Mouse (Mus musculus) heart, embryonic 11.5 days (tissue): ENCODE measurements around the gene Gm26566. TPM values are rescaled to one million over a fixed set of nuclear protein-coding genes. Genes with fewer than 3 reads are reported as not detected.
"Not testable (repeated sequence)": the region's sequence is repeated elsewhere in the genome, so short reads cannot be mapped to it uniquely, and the experiment has no call there.

ENCODE experiments used
- ATAC-seq: fragments of 200-750 bp; cut with Nextera tagmentation; replicated peaks from 2 replicates; pipeline ENCODE4 v1.8.0; 2017; ENCODE audit warnings: moderate library complexity; ENCODE audit not compliant: insufficient number of reproducible peaks, low FRiP score, low TSS enrichment
- H3K27ac ChIP-seq: fragments of 300-500 bp; sonication (generic); 2 replicates; pipeline ENCODE4 v1.5.1; 2014; ENCODE audit warnings: mild to moderate bottlenecking, low read depth, low read length
- H3K27me3 ChIP-seq: fragments of 300-500 bp; sonication (generic); 2 replicates; pipeline ENCODE4 v1.6.1; 2014; ENCODE audit warnings: mild to moderate bottlenecking, low read length, mixed read lengths; ENCODE audit not compliant: control insufficient read depth, insufficient read depth
- H3K36me3 ChIP-seq: fragments of 300-500 bp; sonication (generic); 2 replicates; pipeline ENCODE4 v1.6.1; 2014; ENCODE audit warnings: mild to moderate bottlenecking, low read length, moderate library complexity, mixed read lengths; ENCODE audit not compliant: control insufficient read depth, insufficient read depth
- H3K4me1 ChIP-seq: fragments of 300-500 bp; sonication (generic); 2 replicates; pipeline ENCODE4 v1.6.1; 2014; ENCODE audit warnings: low read length; ENCODE audit not compliant: control insufficient read depth, insufficient read depth
- H3K4me2 ChIP-seq: fragments of 300-500 bp; sonication (generic); 2 replicates; pipeline ENCODE4 v1.6.1; 2014; ENCODE audit warnings: mild to moderate bottlenecking, moderate library complexity
- H3K4me3 ChIP-seq: fragments of 300-500 bp; sonication (generic); 2 replicates; pipeline ENCODE4 v1.5.1; 2014; ENCODE audit warnings: low read depth, low read length
- H3K9ac ChIP-seq: fragments of 300-500 bp; sonication (generic); 2 replicates; pipeline ENCODE4 v1.6.1; 2014; ENCODE audit warnings: mild to moderate bottlenecking, low read depth, low read length, moderate library complexity
- H3K9me3 ChIP-seq: fragments of 300-500 bp; sonication (generic); replicated peaks from 2 replicates; pipeline ENCODE4 v1.6.1; 2016; ENCODE audit warnings: low read length; ENCODE audit not compliant: control insufficient read depth
- WGBS: fragments of 180-500 bp; shearing (Covaris S2); extraction: QIAGEN DNeasy Blood & Tissue Kit; methylation state at CpG from one replicate; pipeline ENCODE4 v1.1.7; 2014; ENCODE audit not compliant: insufficient replicate concordance; 5-methylcytosine and 5-hydroxymethylcytosine counted together
- polyA plus RNA-seq: library from polyadenylated mRNA; unstranded; fragments of >200 nt; fragmentation: Nextera tagmentation; extraction: Ambion mirVana; gene quantifications from 2 replicates; pipeline ENCODE4 v1.2.1, GENCODE M21; 2014

The Gm26566 gene
- polyA plus RNA-seq, 1 experiment from 2014 or later, result 0.63 TPM

DNA sequence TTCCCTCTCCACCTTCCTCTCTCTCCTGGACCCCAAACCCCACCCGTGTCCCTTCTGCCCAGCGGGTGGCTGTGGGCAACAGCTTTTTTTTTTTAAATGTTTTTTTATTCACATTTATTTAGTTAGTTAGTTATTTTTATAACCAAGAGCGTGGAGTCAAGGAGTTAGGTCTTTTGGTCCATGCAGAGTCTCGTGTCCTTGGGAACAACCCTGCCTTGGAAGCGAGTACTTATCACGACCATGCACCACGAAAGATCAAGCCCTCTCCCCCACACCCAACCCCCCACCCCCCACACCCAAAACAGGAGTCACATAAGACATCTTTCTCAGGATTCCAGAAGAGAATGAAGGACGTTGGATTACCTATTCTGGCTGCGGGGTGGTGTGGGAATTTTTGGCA, 40.7 kb downstream of the Gm26566 start:
- H3K4me2 ChIP-seq, H3K4me1 ChIP-seq, H3K27ac ChIP-seq, H3K9me3 ChIP-seq, ATAC-seq, H3K36me3 ChIP-seq, H3K9ac ChIP-seq, H3K4me3 ChIP-seq, H3K27me3 ChIP-seq: not testable (repeated sequence)
- WGBS, result 44% methylated on average over 8 of the region's 9 CpGs

- not testable (repeated sequence) for H3K27ac ChIP-seq, H3K9ac ChIP-seq, H3K27me3 ChIP-seq, ATAC-seq, H3K9me3 ChIP-seq, H3K4me1 ChIP-seq, H3K36me3 ChIP-seq
- Histone ChIP-seq H3K4me3 (peak overlapping the region; percentile 25; the same call in 1 of the 2 replicates), H3K4me2 (peak overlapping the region; percentile 44)
- 4% methylated on average over 24 of the region's 42 CpGs for WGBS
Measured at GRCm38 (mm10) chr4:88763384-88764018, 41.9 kb downstream of the Gm26566 start.

Other genes starting within 250 kb of the Gm26566 start
- not detected in 2 replicates for gene Ifnb1, start 199.0 kb upstream of the Gm26566 start, polyA plus RNA-seq
- not detected in 2 replicates for gene Ifna15, start 163.6 kb upstream of the Gm26566 start, polyA plus RNA-seq
- not detected in 2 replicates for gene Ifna14, start 150.0 kb upstream of the Gm26566 start, polyA plus RNA-seq
- gene Ifna9, start 129.4 kb upstream of the Gm26566 start, polyA plus RNA-seq, result not detected in 2 replicates
- gene Ifna12, start 118.4 kb upstream of the Gm26566 start, polyA plus RNA-seq, result not detected in 2 replicates
- gene C87499, start 87.4 kb upstream of the Gm26566 start, polyA plus RNA-seq, result not detected in 2 replicates
- not detected in 2 replicates for gene Ifna13, start 77.3 kb upstream of the Gm26566 start, polyA plus RNA-seq
- gene Ifna16, start 44.9 kb upstream of the Gm26566 start, polyA plus RNA-seq, result not detected in 2 replicates
- not detected in 2 replicates for gene Ifna2, start 37.9 kb upstream of the Gm26566 start, polyA plus RNA-seq
- gene Ifnab, start 30.4 kb upstream of the Gm26566 start, polyA plus RNA-seq, result not detected in 2 replicates
- 99.9 and 113 TPM in 2 replicates for gene Klhl9, start 660 bp downstream of the Gm26566 start, polyA plus RNA-seq
- not detected in 2 replicates for gene Gm13271, start 33.1 kb downstream of the Gm26566 start, polyA plus RNA-seq
- 0.39 and 0.56 TPM in 2 replicates for gene Gm13283, start 38.3 kb downstream of the Gm26566 start, polyA plus RNA-seq
- 0.61 TPM in 1 of 2 replicates, not detected in the other for gene Gm13290, start 52.0 kb downstream of the Gm26566 start, polyA plus RNA-seq
- gene Gm13289, start 55.1 kb downstream of the Gm26566 start, polyA plus RNA-seq, result not detected in 2 replicates
- gene Gm13272, start 58.0 kb downstream of the Gm26566 start, polyA plus RNA-seq, result not detected in 2 replicates
- not detected in 2 replicates for gene Ifnz, start 60.3 kb downstream of the Gm26566 start, polyA plus RNA-seq
- gene Gm13276, start 63.9 kb downstream of the Gm26566 start, polyA plus RNA-seq, result not detected in 2 replicates
- gene Gm13277, start 66.8 kb downstream of the Gm26566 start, polyA plus RNA-seq, result not detected in 2 replicates
- not detected in 2 replicates for gene Gm13278, start 69.7 kb downstream of the Gm26566 start, polyA plus RNA-seq
- gene Gm13275, start 72.7 kb downstream of the Gm26566 start, polyA plus RNA-seq, result 0.47 TPM in 1 of 2 replicates, not detected in the other
- gene Gm13279, start 75.6 kb downstream of the Gm26566 start, polyA plus RNA-seq, result not detected in 2 replicates
- gene Gm13285, start 77.9 kb downstream of the Gm26566 start, polyA plus RNA-seq, result 0.27 and 0.76 TPM in 2 replicates
- gene Gm13287, start 81.4 kb downstream of the Gm26566 start, polyA plus RNA-seq, result not detected in 2 replicates
- not detected in 2 replicates for gene Gm13288, start 83.7 kb downstream of the Gm26566 start, polyA plus RNA-seq
- gene Ifna7, start 94.4 kb downstream of the Gm26566 start, polyA plus RNA-seq, result not detected in 2 replicates
- not detected in 2 replicates for gene Ifna11, start 98.2 kb downstream of the Gm26566 start, polyA plus RNA-seq
- gene Ifna6, start 105.6 kb downstream of the Gm26566 start, polyA plus RNA-seq, result not detected in 2 replicates
- gene Ifna5, start 113.7 kb downstream of the Gm26566 start, polyA plus RNA-seq, result not detected in 2 replicates
- not detected in 2 replicates for gene Ifna4, start 120.1 kb downstream of the Gm26566 start, polyA plus RNA-seq
- gene Ifna1, start 128.3 kb downstream of the Gm26566 start, polyA plus RNA-seq, result not detected in 2 replicates
- gene Ifne, start 158.4 kb downstream of the Gm26566 start, polyA plus RNA-seq, result not detected in 2 replicates